Mouse (Mus musculus) megakaryocyte, embryonic 14.5 days (primary cell): ENCODE measurements at regions not wholly inside any gene's neighbourhood (a gene's known extent, or its start where the extent isn't known, plus 50 kb on each side); places are given as distances from the start of the nearest gene placed in this dataset.

Source experiments
- FLI1 ChIP-seq: IDR thresholded peaks from 2 replicates; pipeline ENCODE4 v1.6.1; 2012; ENCODE audit warnings: low read length, inconsistent platforms, mixed read lengths
- GATA1 ChIP-seq: IDR thresholded peaks from 3 replicates; pipeline ENCODE4 v1.6.1; 2012; ENCODE audit warnings: mixed read lengths, low read length, inconsistent platforms, borderline replicate concordance

GRCm38 (mm10) chr14:76868131-76868530 is 168.4 kb upstream of the Ccdc122 start:
- no peak for TF ChIP-seq GATA1
- no peak for TF ChIP-seq FLI1
